Mouse (Mus musculus): ENCODE results near the gene S1pr5.

- TF ChIP-seq POLR2A (IDR thresholded peaks at IDR 0.05; ENCODE audit: extremely low read depth, insufficient read depth, low read length): no peak
- no peak for TF ChIP-seq CTCF (IDR thresholded peaks at IDR 0.05; ENCODE audit: low read depth, low read length)
These were observed 1.9 kb downstream of the S1pr5 start for GRCm38 (mm10) chr9:21246342-21246741.
